Mouse (Mus musculus) A20 (cell line): ENCODE measurements around the gene Ccdc157.
"Not testable (repeated sequence)": the region's sequence is repeated elsewhere in the genome, so short reads cannot be mapped to it uniquely, and the experiment has no call there.

Experiments
- DNase-seq: peaks from one replicate; pipeline ENCODE4 v3.0.0-alpha.2; 2011; ENCODE audit warnings: low read depth, low spot score

The Ccdc157 gene

GRCm38 (mm10) chr11:4133450-4133849 lies 26.6 kb downstream of the Ccdc157 start:
- DNase-seq, result peak; percentile 56

- not testable (repeated sequence) for DNase-seq
These were observed 31.6 kb downstream of the Ccdc157 start for GRCm38 (mm10) chr11:4128461-4128860.

GRCm38 (mm10) chr11:4127059-4127458 lies 33.0 kb downstream of the Ccdc157 start:
- DNase-seq, result no peak

- DNase-seq, result peak; percentile 87
These were observed 36.2 kb downstream of the Ccdc157 start for GRCm38 (mm10) chr11:4123922-4124321.

GRCm38 (mm10) chr11:4122742-4123579 lies 37.1 kb downstream of the Ccdc157 start, which contains the start of gene Sec14l2:
TSS of gene Sec14l2 (minus strand) at chr11:4123415.
- peak; percentile 89 for DNase-seq

GRCm38 (mm10) chr11:4122226-4122625 lies 37.9 kb downstream of the Ccdc157 start:
- DNase-seq, result no peak

- no peak for DNase-seq
These were observed 38.4 kb downstream of the Ccdc157 start for GRCm38 (mm10) chr11:4121691-4122090.

- no peak for DNase-seq
These were observed 40.5 kb downstream of the Ccdc157 start for GRCm38 (mm10) chr11:4119635-4120034.

- DNase-seq, result peak; percentile 25
These were observed 41.8 kb downstream of the Ccdc157 start for GRCm38 (mm10) chr11:4118081-4118921.

- DNase-seq, result no peak
These were observed 42.6 kb downstream of the Ccdc157 start for GRCm38 (mm10) chr11:4117372-4118071.

- no peak for DNase-seq
These were observed 43.5 kb downstream of the Ccdc157 start for GRCm38 (mm10) chr11:4116458-4117141.

- DNase-seq, result no peak
These were observed 44.7 kb downstream of the Ccdc157 start for GRCm38 (mm10) chr11:4115407-4115806.

GRCm38 (mm10) chr11:4114541-4114940 lies 45.6 kb downstream of the Ccdc157 start:
- DNase-seq, result not testable (repeated sequence)

- no peak for DNase-seq
These were observed 46.1 kb downstream of the Ccdc157 start for GRCm38 (mm10) chr11:4113970-4114369.

GRCm38 (mm10) chr11:4113496-4113895 lies 46.6 kb downstream of the Ccdc157 start:
- no peak for DNase-seq

GRCm38 (mm10) chr11:4112861-4113260 lies 47.2 kb downstream of the Ccdc157 start:
- no peak for DNase-seq

GRCm38 (mm10) chr11:4112033-4112432 lies 48.1 kb downstream of the Ccdc157 start:
- DNase-seq, result no peak

GRCm38 (mm10) chr11:4108691-4109090 lies 51.4 kb downstream of the Ccdc157 start:
- DNase-seq, result no peak

- not testable (repeated sequence) for DNase-seq
These were observed 52.2 kb downstream of the Ccdc157 start for GRCm38 (mm10) chr11:4107901-4108300.

- no peak for DNase-seq
These were observed 54.6 kb downstream of the Ccdc157 start for GRCm38 (mm10) chr11:4105444-4105843.

- DNase-seq, result no peak
These were observed 55.1 kb downstream of the Ccdc157 start for GRCm38 (mm10) chr11:4104989-4105388.
